Mouse (Mus musculus): ENCODE results near the gene Jam2.

Gene Jam2

GRCm38 (mm10) chr16:84774003-84774703 is at the start of gene Jam2:
Gene Jam2 (plus strand): TSS chr16:84774123.
- peak; percentile 30 to 50 for DNase-seq (ENCODE audit: low spot score in 2 of 2)

GRCm38 (mm10) chr16:84734806-84735165 is 39.1 kb upstream of the Jam2 start:
- no peak for DNase-seq (ENCODE audit: low spot score in 2 of 2)

GRCm38 (mm10) chr16:84735166-84736105 is 38.5 kb upstream of the Jam2 start, which contains the start of gene Mrpl39:
Gene Mrpl39 (minus strand): TSS chr16:84735742.
- DNase-seq (ENCODE audit: low spot score in 2 of 2), result peak; percentile 98 to 99

GRCm38 (mm10) chr16:84737358-84737757 is 36.6 kb upstream of the Jam2 start:
- DNase-seq (ENCODE audit: low spot score in 2 of 2), result no peak

GRCm38 (mm10) chr16:84744703-84745490 is 29.0 kb upstream of the Jam2 start:
- no peak for DNase-seq (ENCODE audit: low spot score in 2 of 2)

GRCm38 (mm10) chr16:84745721-84746306 is 28.1 kb upstream of the Jam2 start:
- no peak for DNase-seq (ENCODE audit: low spot score in 2 of 2)

GRCm38 (mm10) chr16:84767956-84768355 is 6.0 kb upstream of the Jam2 start:
- DNase-seq (ENCODE audit: low spot score in 2 of 2), result no peak

GRCm38 (mm10) chr16:84769182-84769581 is 4.7 kb upstream of the Jam2 start:
- no peak for DNase-seq (ENCODE audit: low spot score in 2 of 2)

- DNase-seq (ENCODE audit: low spot score in 2 of 2), result no peak
Observed at GRCm38 (mm10) chr16:84769619-84770464, 4.1 kb upstream of the Jam2 start.

GRCm38 (mm10) chr16:84770891-84771290 is 3.0 kb upstream of the Jam2 start:
- DNase-seq (ENCODE audit: low spot score in 2 of 2), result no peak

- no peak for DNase-seq (ENCODE audit: low spot score in 2 of 2)
Observed at GRCm38 (mm10) chr16:84771461-84771860, 2.5 kb upstream of the Jam2 start.

GRCm38 (mm10) chr16:84772496-84773267 is 1.2 kb upstream of the Jam2 start:
- DNase-seq (ENCODE audit: low spot score in 2 of 2), result no peak

- no peak for DNase-seq (ENCODE audit: low spot score in 2 of 2)
Observed at GRCm38 (mm10) chr16:84773268-84773861, 558 bp upstream of the Jam2 start.

GRCm38 (mm10) chr16:84774761-84775231 is 873 bp downstream of the Jam2 start:
- DNase-seq (ENCODE audit: low spot score in 2 of 2), result peak; percentile 77 to 81

GRCm38 (mm10) chr16:84775356-84775755 is 1.4 kb downstream of the Jam2 start:
- DNase-seq (ENCODE audit: low spot score in 2 of 2), result no peak

- DNase-seq (ENCODE audit: low spot score in 2 of 2), result no peak
Observed at GRCm38 (mm10) chr16:84776089-84776784, 2.3 kb downstream of the Jam2 start.

GRCm38 (mm10) chr16:84778431-84778830 is 4.5 kb downstream of the Jam2 start:
- DNase-seq (ENCODE audit: low spot score in 2 of 2), result no peak

- DNase-seq (ENCODE audit: low spot score in 2 of 2), result no peak
Observed at GRCm38 (mm10) chr16:84778861-84779630, 5.1 kb downstream of the Jam2 start.
